Mouse (Mus musculus): ENCODE measurements at regions not wholly inside any gene's neighbourhood (a gene's known extent, or its start where the extent isn't known, plus 50 kb on each side); places are given as distances from the start of the nearest gene placed in this dataset.

DNA sequence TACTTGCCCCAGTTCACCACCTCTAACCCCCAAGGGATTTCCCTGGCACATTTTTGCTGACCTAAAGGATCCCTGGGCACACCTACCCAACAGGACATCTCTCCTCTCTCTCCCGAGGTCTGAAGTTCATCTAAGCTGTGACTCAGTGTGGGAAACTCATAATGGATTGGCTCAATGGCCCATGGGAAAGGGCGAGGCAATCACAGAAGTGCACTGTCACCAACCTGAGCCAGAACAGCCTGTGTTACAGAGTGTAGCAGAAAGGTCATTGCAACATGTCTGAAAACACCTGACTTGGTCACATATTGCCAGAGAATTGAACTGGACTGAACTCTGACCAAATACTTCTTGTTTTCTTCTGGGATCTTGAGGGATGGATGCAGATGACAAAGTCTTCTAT lies 89.2 kb upstream of the Jun start:
- Histone ChIP-seq H3K36me3 (ENCODE audit: control insufficient read depth in 1 of 2, insufficient read depth in 2 of 2, low read length in 2 of 2) (peaks cover 0 to 4% of the 10 kb centered on the region in 2 experiments; a peak in 1 of 4 replicates), H3K79me2 (ENCODE audit: control insufficient read depth, insufficient read depth, low read length, poor library complexity) (no peaks in the 10 kb centered on the region), H3K9me3 (replicated peaks; ENCODE audit: insufficient read depth, low read length) (no peaks in the 10 kb centered on the region), H3K9ac (ENCODE audit: control insufficient read depth, low read depth, low read length, poor library complexity, severe bottlenecking) (no peak overlapping the region), H3K27me3 (ENCODE audit: control insufficient read depth in 1 of 2, insufficient read depth in 2 of 2, low read length in 2 of 2) (no peaks in the 10 kb centered on the region; a peak in 1 of 4 replicates), H3K4me1 (ENCODE audit: control insufficient read depth in 1 of 2, insufficient read depth in 2 of 2, low read length in 2 of 2) (peaks cover 2 to 8% of the 10 kb centered on the region in 2 experiments; a peak in 3 of 4 replicates), H3K27ac (ENCODE audit: control insufficient read depth, low read depth, low read length) (no peak overlapping the region), H3K4me3 (ENCODE audit: control insufficient read depth in 1 of 2, insufficient read depth in 1 of 2, low read depth in 2 of 2, low read length in 2 of 2) (no peak overlapping the region)
- TF ChIP-seq TBP (IDR thresholded peaks at IDR 0.05; ENCODE audit: low read depth, low read length) (no peak), ELF1 (IDR thresholded peaks at IDR 0.05; ENCODE audit: low read depth, low read length) (no peak), EP300 (IDR thresholded peaks at IDR 0.05; ENCODE audit: low read depth in 1 of 2, low read length in 2 of 2) (no peak), NELFE (IDR thresholded peaks at IDR 0.05; ENCODE audit: low read depth, low read length) (no peak), POLR2AphosphoS2 (IDR thresholded peaks at IDR 0.05; ENCODE audit: low read length) (no peak), E2F4 (IDR thresholded peaks at IDR 0.05; ENCODE audit: borderline replicate concordance, low read depth, low read length) (no peak), RCOR1 (IDR thresholded peaks at IDR 0.05; ENCODE audit: low read depth, low read length) (no peak), UBTF (IDR thresholded peaks at IDR 0.05; ENCODE audit: borderline replicate concordance, insufficient read depth, low read depth, low read length) (no peak), SIN3A (IDR thresholded peaks at IDR 0.05; ENCODE audit: low read length) (no peak), GABPA (IDR thresholded peaks at IDR 0.05; ENCODE audit: low read depth, low read length) (no peak), HCFC1 (IDR thresholded peaks at IDR 0.05; ENCODE audit: low read depth, low read length) (no peak)
- DNase-seq (ENCODE audit: low read depth, low spot score) = no peak

DNA sequence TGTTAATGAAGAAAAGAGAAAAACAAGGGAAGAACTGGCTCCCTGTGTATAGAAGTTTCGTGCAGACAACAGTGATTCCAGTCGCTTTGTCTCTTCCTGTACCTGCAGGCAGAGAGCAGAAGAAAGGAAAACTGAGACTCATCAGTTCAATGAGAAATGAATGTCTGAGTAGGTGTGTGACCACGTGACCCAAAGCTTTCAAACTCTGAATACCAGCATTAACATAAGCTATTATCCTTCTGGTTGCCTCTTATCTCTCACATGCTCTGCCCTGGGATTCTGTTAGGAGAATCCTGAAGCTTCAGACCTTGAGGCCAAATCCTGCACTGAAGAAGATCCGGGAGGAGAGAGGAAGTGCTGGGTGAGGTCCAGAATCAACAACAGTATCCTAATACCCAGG lies 91.1 kb upstream of the Jun start:
- no peaks in the 10 kb centered on the region; a peak in 1 of 4 replicates for H3K27me3 ChIP-seq (ENCODE audit: control insufficient read depth in 1 of 2, insufficient read depth in 2 of 2, low read length in 2 of 2)
- H3K27ac ChIP-seq (ENCODE audit: control insufficient read depth, low read depth, low read length) = no peak overlapping the region
- TF ChIP-seq EP300 (IDR thresholded peaks at IDR 0.05; ENCODE audit: low read depth in 1 of 2, low read length in 2 of 2) (0 out of 4 replicates have a peak, but pooled peaks of 1 of the 2 experiments have one; percentile 60), NRF1 (IDR thresholded peaks at IDR 0.05; ENCODE audit: insufficient read depth, low read depth, low read length, poor library complexity, severe bottlenecking) (no peak), TCF12 (IDR thresholded peaks at IDR 0.05; ENCODE audit: low read depth, low read length) (no peak), MAX (IDR thresholded peaks at IDR 0.05; ENCODE audit: low read length) (peak; percentile 52; the same call in 1 of the 2 replicates), ZKSCAN1 (IDR thresholded peaks at IDR 0.05; ENCODE audit: low read depth, low read length) (no peak), GABPA (IDR thresholded peaks at IDR 0.05; ENCODE audit: low read depth, low read length) (no peak), USF1 (IDR thresholded peaks at IDR 0.05; ENCODE audit: low read depth, low read length) (peak; percentile 80), MYC (IDR thresholded peaks at IDR 0.05; ENCODE audit: low read depth, low read length) (0 out of 2 replicates have a peak, but pooled peaks have one; percentile 27), BHLHE40 (IDR thresholded peaks at IDR 0.05; ENCODE audit: borderline replicate concordance, low read depth, low read length) (0 out of 2 replicates have a peak, but pooled peaks have one; percentile 29), ZC3H11A (IDR thresholded peaks at IDR 0.05; ENCODE audit: low read depth, low read length) (no peak), MAFK (IDR thresholded peaks at IDR 0.05; ENCODE audit: borderline replicate concordance, low read depth, low read length) (no peak), POLR2A (IDR thresholded peaks at IDR 0.05; ENCODE audit: control insufficient read depth in 1 of 2, insufficient read depth in 1 of 2, low read depth in 1 of 2, low read length in 2 of 2, poor library complexity in 1 of 2) (no peak), ETS1 (IDR thresholded peaks at IDR 0.05; ENCODE audit: low read depth, low read length) (0 out of 2 replicates have a peak, but pooled peaks have one; percentile 10), GATA1 (IDR thresholded peaks at IDR 0.05; ENCODE audit: low read depth, low read length) (peak; percentile 29; the same call in 1 of the 2 replicates), TBP (IDR thresholded peaks at IDR 0.05; ENCODE audit: low read depth, low read length) (no peak), USF2 (IDR thresholded peaks at IDR 0.05; ENCODE audit: borderline replicate concordance in 1 of 2, insufficient read depth in 1 of 2, low read depth in 1 of 2, low read length in 2 of 2) (peak in 1 of 2 experiments; percentile 31; a peak in 1 of 4 replicates)
- no peaks in the 10 kb centered on the region for H3K9me3 ChIP-seq (replicated peaks; ENCODE audit: insufficient read depth, low read length)
- H3K4me3 ChIP-seq (ENCODE audit: control insufficient read depth in 1 of 2, insufficient read depth in 1 of 2, low read depth in 2 of 2, low read length in 2 of 2) = no peak overlapping the region
- peaks cover 2 to 8% of the 10 kb centered on the region in 2 experiments; a peak in 3 of 4 replicates for H3K4me1 ChIP-seq (ENCODE audit: control insufficient read depth in 1 of 2, insufficient read depth in 2 of 2, low read length in 2 of 2)
- no peak overlapping the region for H3K9ac ChIP-seq (ENCODE audit: control insufficient read depth, low read depth, low read length, poor library complexity, severe bottlenecking)
- no peaks in the 10 kb centered on the region for H3K79me2 ChIP-seq (ENCODE audit: control insufficient read depth, insufficient read depth, low read length, poor library complexity)
- peaks cover 0 to 4% of the 10 kb centered on the region in 2 experiments; a peak in 1 of 4 replicates for H3K36me3 ChIP-seq (ENCODE audit: control insufficient read depth in 1 of 2, insufficient read depth in 2 of 2, low read length in 2 of 2)
- peak; percentile 49 for DNase-seq (ENCODE audit: low read depth, low spot score)
